Mouse (Mus musculus) T-helper 2 cell (primary cell): ENCODE data around the gene Mecr.

Source experiments
- in situ Hi-C: fragments of 300-600 bp; cut with MboI, MseI; formaldehyde crosslinking; loops from one replicate; pipeline ENCODE4 v1.15.1; 2025; ENCODE audit warnings: high pct_unique_total_duplicates

The Mecr gene

DNA sequence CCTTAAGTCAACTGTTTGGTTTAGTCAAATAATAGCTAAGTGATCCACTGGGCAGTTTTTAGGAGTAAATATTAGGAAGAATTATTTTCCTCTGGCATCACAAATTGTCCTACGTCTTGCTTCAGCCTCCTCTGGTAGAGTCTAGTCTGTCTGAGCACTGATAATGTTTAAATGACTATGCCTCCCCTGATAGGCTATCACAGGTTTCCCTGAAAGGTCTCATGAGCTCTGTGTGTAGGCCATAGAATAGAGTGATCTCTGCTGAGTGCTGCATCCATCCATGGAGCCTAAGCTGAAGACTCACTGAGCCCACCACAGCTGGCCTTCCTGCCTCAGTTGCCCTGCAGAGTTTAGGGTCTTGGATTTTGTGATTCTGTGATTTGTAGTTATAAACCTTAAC lies 45.3 kb downstream of the Mecr start:
- in situ Hi-C loops, result loop anchor here (25.0 kb wide), 1 partner anchor 1201 kb away; no protein-coding TSS in a partner anchor

DNA sequence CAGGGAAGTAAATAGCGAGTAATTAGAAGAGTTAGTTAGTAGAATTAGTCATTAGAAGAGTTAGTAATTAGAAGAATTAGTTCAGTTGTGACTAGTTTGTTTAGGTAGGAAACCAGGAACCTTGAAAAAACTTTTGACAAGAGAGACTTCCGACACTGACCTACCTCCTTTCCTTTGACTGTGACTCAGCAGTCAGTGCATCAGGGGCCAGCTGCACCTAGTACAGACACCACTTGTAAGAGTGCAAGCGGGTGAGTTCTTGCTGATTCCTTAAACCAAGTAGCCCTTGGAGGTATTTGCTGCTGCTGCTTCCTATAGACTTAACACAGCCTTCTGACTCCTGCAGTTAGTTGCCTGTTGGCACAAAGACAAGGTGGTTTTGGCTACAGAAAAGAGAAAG lies 47.4 kb downstream of the Mecr start:
- in situ Hi-C loops, result loop anchor here (25.0 kb wide), 1 partner anchor 1203 kb away; no protein-coding TSS in a partner anchor

DNA sequence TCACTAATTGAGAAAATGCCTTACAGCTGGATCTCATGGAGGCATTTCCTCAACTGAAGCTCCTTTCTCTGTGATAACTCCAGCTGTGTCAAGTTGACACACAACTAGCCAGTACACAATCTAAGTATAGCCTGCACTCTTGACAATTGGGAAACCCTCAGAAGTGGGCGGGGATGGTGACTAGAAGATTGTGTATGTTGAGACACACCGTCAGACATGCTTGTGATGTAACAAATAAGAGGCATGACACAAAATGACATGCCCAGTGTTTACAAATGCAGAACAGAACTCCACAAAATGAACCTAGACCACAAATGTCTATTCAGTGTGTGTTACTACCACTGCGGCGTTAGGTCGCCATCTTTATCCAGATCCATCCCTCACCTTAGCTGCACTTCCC lies 53.8 kb downstream of the Mecr start:
- in situ Hi-C loops, result loop anchor here (25.0 kb wide), 1 partner anchor 1210 kb away; no protein-coding TSS in a partner anchor

DNA sequence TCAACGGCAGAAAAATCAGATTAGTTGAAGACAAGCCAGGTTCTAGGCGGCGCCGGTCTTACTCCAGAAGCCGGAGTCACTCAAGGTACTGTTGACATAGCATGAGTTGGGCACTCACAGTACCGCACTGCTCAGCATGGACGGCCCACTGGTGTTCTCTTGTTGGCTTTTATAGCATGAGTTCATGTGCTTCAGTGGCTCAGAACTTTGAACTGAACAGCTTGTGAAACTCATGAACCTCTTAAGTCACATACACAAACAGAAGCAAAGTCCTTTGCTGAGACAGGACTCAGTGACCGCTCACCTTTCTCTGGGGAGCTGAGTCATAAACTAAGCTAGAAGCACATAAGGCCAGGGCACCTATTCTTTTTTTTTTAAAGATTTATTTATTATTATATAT lies 54.5 kb downstream of the Mecr start:
- in situ Hi-C loops, result loop anchor here (25.0 kb wide), 1 partner anchor 1210 kb away; no protein-coding TSS in a partner anchor

DNA sequence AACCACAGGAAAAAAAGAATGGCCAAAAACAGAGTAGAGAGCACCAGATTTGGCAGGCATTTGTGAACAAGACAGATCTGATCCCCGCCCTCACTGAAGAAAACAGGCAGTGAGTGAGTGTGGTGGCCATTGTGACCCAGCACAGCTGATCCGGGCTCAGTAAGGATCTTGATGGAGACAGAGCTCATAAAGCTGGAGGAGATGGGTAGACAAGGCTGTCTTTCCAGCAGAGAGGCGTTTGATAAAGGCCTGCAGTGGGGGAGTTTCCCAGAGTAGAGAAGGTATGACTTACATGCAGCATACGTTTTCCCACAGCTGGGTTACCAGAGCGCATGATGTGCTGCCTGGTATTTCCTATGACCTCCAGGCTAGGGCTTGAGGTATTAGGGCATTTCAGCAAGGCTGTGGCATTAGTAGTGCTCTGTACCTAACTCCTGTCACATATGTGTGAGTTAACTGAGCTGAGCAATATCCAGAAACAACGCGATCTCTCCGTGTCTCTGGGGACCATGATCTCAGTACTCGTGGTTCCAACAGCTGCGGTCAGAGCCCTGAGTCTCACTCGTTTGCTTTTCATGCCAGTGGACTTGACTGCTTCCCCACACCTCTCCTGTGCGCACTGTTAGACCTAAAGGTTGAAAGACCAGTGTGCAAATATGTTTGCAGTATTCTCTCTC lies 55.4 kb downstream of the Mecr start:
- in situ Hi-C loops, result loop anchor here (25.0 kb wide), 1 partner anchor 1211 kb away; no protein-coding TSS in a partner anchor

DNA sequence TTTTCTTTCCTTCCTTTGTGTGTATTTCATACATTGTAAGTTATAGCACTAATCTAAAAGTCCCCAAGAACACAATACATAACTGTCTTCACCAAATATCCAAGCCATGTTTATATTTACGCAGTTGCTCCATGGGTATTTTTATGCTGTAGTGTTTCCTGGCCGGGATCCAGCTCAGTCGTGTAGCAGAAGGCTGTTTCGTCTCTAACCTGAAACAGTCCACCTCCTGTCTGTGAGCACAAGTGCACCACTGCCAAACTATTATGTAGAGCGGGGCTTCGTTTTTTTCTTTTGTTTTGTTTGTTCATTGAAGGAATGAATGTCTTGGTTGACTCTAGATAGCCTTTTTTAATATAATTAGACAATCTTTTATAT lies 55.9 kb downstream of the Mecr start:
- in situ Hi-C loops, result loop anchor here (25.0 kb wide), 1 partner anchor 1212 kb away; no protein-coding TSS in a partner anchor

DNA sequence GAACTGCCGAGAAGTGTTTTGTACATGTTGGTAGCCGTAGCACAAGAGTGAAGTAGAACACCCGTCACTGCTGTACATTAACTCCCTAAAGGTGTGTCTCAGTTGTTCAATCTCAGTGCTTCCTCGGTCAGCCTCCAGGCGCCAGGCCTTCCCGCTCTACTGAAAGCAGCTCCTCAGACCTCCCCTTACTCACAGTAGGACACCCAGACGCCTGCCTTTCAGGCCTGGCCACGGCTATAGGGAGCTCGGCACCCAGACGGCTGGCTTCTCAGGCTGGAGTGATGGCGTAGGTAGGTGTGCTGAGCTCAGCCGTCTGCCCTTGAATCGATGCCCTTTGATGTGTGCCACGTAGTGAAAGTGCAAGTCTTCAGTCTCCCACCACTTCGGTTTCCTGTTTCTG lies 57.8 kb downstream of the Mecr start:
- in situ Hi-C loops, result no loop called here

DNA sequence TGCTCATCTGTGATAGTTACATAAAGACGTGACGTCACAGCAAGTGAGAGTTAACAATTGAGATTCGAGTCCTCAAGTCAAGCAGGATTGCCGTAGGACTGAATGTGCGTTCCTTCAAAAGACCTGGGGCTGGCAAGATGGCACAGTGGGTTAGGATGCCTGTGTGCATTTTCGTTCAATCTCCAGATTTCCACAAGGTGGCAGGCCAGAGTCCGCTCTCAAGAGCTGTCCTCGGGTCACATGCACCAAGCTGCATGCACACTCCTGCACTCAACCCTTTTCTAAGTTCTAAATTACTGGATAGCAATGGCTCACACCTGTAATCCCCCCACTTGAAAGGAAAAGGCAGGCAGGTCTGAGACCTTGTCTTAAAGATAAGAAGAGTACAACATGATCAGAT lies 61.2 kb downstream of the Mecr start:
- in situ Hi-C loops, result no loop called here

DNA sequence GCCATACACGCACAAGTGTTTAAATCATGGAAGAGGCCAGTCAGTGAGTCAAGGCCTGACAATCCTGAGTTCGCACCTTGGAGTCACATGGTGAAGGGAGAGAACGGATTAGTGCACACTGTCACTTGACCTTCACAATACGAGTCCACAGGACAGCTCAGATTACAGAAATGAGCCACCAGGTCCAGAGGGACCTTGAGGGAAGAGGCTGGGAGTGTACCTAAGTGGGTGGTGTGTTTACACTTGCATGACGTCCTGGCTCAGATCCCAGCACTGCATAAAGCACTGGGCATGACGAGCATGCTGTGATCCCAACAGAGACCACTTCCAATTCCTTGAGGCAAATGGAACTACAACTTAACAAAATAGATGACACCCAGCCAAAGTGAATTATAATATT lies 63.2 kb downstream of the Mecr start:
- in situ Hi-C loops, result no loop called here

DNA sequence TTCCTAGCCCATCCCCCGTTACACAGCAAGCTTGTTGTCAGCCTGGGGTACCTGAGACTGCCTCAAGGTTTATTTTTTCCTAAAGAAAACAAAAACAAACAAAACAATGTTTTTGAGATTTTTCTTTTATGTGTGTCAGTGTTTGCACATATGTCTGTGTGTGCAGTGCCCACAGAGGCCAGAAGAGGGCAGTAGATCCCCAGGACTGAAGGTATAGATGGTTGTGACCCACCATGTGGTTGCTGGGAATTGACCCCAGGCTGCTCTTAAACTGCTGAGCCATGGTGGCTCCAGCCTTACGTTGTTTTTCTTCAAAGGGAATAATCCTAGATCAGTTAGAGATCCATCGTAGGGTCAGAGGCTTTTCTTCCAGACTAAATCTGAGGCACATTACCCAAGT lies 64.6 kb downstream of the Mecr start:
- in situ Hi-C loops, result no loop called here

DNA sequence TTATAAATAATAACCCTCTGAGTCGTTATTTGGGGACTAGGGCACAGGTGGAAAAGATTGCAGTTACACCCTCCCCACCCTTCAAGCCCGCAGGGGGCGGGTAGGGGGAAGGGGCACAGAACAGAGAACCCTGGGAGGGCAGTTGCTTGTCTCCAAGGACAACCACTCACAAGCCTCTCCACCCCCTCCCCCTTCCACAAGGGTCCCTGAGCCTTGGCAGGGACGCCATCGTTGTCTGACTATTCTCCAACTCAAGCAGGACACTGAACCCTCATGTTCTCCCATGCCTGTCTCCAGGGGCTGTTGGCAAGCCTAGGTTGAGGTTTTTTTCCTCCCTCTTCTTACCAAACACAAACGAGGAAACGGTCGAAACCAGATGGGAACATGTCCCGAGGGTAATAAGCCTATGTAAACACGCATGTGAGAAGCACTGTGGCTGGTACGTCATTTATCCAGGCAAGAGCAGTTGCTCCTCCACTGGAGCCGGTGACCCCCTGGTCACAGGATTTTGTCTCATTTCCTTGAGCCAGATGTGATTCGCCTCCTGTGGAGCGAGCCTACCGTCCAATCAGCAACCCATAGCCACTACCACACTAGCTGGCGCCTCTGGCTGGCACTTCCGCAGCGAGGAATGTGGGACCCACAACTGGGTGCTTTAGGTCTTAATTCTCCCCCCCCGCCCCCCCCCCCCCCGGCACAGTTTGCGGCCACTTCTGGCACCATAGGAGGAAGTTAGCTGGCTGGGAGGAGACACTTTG lies 67.1 kb downstream of the Mecr start:
- in situ Hi-C loops, result no loop called here

DNA sequence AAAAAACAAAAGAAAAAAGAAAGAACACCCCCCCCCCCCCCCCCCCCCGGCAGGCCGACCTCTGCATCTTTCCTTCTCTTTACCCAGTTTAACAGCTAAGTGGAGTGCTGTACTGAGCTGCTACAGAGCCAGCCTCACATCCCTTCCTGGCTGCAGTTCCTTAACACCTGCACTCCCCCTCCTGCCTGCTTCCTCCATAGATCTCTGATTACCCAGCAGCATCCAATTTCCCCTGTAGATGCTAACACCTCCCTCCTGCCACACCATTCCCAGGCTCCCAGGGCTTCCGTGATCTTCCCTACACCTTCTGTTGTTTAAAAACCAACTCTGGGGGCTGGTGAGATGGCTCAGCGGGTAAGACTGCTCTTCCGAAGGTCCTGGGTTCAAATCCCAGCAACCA lies 68.3 kb downstream of the Mecr start:
- in situ Hi-C loops, result no loop called here

DNA sequence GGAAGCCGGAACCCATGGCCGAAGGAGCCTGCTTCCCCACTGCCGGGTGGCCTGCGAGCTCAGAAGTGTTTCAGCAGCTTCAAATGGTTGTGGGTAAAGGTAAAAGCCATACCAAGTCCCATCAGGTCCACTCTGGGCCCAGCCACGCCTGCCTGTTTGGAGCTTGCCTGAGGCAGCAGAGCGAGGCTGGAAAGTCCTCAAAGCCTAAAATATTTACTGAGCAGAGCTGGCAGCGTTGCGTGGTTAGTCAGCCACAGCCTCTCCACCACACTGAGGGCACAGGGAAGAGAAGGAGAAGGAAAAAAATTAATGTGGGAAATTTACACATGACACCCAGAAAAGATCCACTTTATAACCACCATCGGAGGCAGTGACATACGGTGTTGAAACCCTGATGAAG lies 70.3 kb downstream of the Mecr start:
- in situ Hi-C loops, result no loop called here

DNA sequence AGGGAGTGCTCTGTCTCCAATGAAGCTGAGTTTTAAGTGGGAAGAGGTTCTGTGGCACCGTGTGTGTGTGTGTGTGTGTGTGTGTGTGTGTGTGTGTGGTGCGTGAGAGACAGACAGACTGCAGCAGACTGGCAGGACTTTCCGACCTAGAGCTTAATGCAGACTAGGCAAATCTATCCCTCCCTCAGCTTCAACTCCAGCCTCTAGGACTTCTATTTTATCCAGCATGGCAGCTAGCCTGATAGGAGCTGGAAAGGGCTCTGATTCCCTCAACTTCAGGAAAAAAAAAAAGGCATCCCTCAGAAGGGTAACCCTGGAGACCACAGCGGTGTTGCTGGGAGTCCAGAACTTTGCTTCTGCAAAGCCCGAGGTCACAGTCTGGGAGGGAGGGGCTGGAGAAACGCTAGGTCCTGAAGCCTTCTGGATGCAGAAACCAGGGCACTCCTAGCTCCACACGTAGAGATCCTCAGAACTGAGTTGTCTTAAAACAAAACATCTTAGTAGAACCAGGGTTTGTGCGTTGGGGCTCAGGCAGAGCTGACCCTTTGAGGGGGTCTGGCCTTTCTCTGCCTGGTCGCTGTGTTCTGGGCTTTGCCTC lies 70.9 kb downstream of the Mecr start:
- in situ Hi-C loops, result no loop called here

DNA sequence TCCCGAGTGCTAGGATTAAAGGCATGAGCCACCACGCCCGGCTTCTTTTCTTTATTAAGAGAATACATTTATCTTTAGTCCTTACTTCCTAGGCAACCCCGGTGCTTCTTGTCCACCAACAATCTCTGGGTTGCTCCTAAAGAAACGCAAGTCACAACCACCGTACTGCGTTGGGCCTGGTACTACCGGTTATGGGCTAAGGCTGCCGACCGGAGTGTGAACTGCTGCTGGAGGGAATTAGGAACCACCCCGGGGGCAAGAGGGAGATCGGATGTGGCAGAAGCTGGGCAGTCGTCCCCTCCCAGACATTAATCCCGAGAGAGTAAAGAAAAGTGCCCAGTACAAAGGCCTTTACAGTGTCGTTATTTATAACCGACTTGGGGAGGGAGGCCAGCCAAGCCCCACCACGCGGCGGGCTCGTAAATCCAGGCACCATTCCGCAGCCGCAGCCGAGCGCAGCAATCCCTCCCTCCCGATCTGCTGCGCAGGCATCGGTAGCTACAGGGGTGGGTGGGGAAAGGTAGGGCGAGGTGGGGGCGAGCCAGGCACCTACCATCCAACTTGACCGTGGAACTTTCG lies 71.7 kb downstream of the Mecr start:
- in situ Hi-C loops, result no loop called here

DNA sequence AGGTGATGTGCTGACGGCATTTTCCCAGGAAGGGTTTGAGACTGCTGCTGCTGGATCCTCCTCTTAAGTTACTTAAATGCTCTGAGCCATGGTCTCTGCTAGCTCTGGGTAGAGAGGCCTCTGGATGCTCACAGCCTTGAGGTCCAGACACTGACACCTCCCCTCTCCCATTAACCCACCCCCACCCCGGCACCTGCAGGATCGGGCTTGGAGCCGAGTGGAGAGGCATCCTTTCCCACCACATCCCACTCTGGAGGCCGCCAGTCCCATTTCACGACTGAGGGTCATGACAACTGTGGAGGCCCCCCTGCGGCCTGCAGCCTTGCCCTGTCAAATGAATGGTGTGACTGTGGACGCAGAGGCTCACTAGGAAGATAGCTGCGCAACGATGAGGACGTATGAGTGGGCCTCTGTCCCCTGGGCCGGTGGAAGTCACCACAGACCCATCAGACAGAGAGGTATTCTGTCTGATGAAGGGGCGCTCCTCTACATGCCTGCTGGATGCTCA lies 72.6 kb downstream of the Mecr start:
- in situ Hi-C loops, result no loop called here

DNA sequence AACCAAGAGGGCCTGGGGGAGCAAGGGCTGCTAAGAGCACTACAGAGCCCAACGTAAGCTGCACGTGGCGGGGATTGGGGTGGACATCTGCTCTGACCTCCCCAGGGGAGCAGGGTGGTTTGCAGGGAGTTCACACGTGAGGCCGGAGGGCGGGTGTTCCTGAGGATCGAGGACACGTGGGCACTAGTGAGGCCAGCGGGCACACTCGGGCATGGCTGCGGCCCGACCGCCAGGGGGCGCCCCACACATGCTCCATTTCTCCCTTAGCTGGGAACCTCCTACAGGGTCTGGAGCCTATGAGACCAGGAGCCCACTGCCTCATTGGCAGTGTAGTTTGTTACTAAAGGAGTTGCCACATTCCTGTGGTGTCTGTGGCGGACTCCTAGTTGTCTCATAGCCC lies 73.2 kb downstream of the Mecr start:
- in situ Hi-C loops, result no loop called here

DNA sequence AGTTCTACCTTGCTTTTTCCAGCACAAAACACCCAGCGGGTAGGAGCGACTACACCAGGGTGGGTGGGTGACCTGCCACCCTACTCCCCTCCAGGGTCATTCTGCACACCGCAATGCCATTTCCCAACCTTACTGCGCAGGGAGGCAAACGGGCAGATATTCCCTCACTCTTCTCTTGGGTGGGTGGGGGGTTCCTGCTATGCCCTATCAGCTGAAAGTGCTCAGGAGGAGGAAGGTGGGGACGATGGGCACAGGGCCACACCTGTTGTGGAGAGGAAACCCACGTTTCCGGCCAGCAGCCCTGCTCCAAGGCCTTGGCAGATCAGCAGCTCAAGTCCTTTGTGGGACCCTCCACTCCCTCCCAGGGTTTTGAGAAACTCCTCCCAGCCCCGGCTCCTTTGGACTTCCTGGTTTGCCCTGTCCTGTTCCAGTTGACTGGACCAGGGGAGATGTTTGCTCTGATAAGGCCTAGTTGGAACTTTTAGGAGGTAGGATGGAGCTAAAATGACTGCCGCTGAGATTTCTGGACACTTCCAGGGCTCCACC lies 73.8 kb downstream of the Mecr start:
- in situ Hi-C loops, result no loop called here
